Mouse (Mus musculus): ENCODE measurements around the gene Aqp8. TPM values are rescaled to one million over a fixed set of nuclear protein-coding genes. Genes with fewer than 3 reads are reported as not detected.

The Aqp8 gene
- polyA plus RNA-seq, 1 experiment from 2014 or later = 0.68 TPM

DNA sequence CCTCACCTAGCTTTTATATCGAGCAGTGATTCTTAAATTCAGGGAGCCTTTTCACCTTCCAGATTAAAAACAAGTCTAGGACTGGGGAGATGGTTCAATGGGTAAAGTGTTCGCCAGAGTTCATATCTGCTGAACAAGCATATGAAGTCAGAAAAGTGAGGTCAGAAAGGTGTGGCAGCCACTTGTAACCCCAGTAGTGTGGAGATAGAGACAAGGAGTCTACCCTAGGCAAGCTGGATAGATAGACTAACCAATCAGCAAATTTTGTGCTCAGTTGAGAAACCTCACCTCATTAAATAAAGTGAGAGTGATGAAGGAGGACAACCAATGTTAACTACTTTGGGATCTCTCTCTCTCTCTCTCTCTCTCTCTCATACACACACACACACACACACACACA is 11.6 kb upstream of the Aqp8 start:
- Histone ChIP-seq H3K27me3 (ENCODE audit: low read depth, poor library complexity, severe bottlenecking) (no peaks in the 10 kb centered on the region), H3K27ac (no peak overlapping the region), H3K4me1 (no peaks in the 10 kb centered on the region), H3K4me3 (no peak overlapping the region), H3K9me3 (replicated peaks) (no peaks in the 10 kb centered on the region), H3K36me3 (no peaks in the 10 kb centered on the region)
- WGBS = 92% methylated on average over 2 of the region's 2 CpGs
- no peak for DNase-seq (ENCODE audit: low spot score)

- no peak overlapping the region for H3K4me3 ChIP-seq
- H3K9me3 ChIP-seq (replicated peaks) = no peaks in the 10 kb centered on the region
- H3K27me3 ChIP-seq (ENCODE audit: low read depth, poor library complexity, severe bottlenecking) = no peaks in the 10 kb centered on the region
- H3K27ac ChIP-seq = no peak overlapping the region
- WGBS = 61% methylated on average over 6 of the region's 6 CpGs
- H3K4me1 ChIP-seq = no peaks in the 10 kb centered on the region
- DNase-seq (ENCODE audit: low spot score) = no peak
- no peaks in the 10 kb centered on the region for H3K36me3 ChIP-seq
Observed at GRCm38 (mm10) chr7:123452551-123452950, 9.5 kb upstream of the Aqp8 start.

DNA sequence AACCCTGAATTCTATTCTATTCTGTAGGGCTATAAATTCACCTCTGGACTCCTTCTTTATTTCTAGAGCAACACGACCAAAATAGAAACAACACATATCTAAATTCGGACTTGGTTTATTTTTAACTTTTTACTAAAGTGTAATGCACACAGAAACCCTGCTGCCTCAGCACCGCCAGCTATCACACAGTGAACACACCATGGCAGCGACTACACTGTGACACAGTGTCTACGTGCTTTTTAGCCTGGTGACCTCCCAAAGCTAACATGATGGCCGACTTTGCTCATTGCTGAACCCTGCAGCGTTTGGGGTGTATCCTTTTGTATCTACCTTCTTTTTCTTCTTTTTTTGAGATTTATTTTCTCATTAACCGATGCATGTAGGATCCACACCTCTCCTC is 9.0 kb upstream of the Aqp8 start:
- H3K9me3 ChIP-seq (replicated peaks) = no peaks in the 10 kb centered on the region
- no peak for DNase-seq (ENCODE audit: low spot score)
- H3K27ac ChIP-seq = no peak overlapping the region
- H3K4me1 ChIP-seq = no peaks in the 10 kb centered on the region
- H3K27me3 ChIP-seq (ENCODE audit: low read depth, poor library complexity, severe bottlenecking) = no peaks in the 10 kb centered on the region
- 94% methylated on average over 8 of the region's 8 CpGs for WGBS
- no peaks in the 10 kb centered on the region for H3K36me3 ChIP-seq
- H3K4me3 ChIP-seq = no peak overlapping the region

DNA sequence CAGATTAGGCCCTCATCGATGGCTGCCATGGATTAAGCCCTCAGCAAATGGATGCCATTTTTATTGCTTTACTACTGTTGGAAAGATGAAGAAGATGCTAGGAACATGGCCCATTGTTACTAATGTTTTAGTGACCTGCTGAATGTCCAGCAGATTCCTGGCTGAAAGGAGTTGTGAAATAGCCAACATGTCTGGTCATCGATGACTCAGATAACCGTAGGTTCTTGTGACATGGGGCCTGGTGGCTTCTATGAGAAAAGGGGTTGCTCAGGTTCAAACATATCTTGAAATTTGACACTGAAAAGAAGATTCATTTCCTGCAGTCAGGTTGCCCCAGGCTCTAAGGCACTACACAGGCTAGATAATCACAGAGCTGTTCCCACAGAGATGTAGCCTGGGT is 7.0 kb upstream of the Aqp8 start:
- no peak overlapping the region for H3K4me3 ChIP-seq
- H3K27ac ChIP-seq = no peak overlapping the region
- no peaks in the 10 kb centered on the region for H3K36me3 ChIP-seq
- DNase-seq (ENCODE audit: low spot score) = no peak
- H3K9me3 ChIP-seq (replicated peaks) = no peaks in the 10 kb centered on the region
- no peaks in the 10 kb centered on the region for H3K4me1 ChIP-seq
- WGBS = 90% methylated on average over 3 of the region's 3 CpGs
- no peaks in the 10 kb centered on the region for H3K27me3 ChIP-seq (ENCODE audit: low read depth, poor library complexity, severe bottlenecking)

DNA sequence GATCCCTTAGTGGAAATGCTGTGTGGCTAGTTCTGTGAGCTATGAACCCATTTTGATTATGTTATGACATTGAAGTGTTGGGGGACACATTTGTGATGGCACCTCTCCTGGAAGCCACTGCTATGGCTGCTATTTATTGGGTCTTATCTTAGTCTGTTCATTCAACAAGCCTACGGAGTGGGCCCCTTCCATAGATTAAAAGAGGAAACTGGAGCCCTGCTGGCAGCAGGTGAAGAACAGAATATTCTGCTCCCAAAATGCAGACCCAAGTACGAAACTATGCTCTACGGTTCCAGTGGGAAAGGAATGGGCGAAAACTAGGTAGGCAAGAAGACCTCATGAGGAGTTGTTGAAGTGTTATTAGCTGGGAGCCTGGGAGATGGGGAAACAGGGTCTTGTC is 3.8 kb upstream of the Aqp8 start:
- H3K27ac ChIP-seq = no peak overlapping the region
- no peaks in the 10 kb centered on the region for H3K27me3 ChIP-seq (ENCODE audit: low read depth, poor library complexity, severe bottlenecking)
- no peak for DNase-seq (ENCODE audit: low spot score)
- H3K4me3 ChIP-seq = no peak overlapping the region
- 91% methylated on average over 4 of the region's 4 CpGs for WGBS
- no peaks in the 10 kb centered on the region for H3K4me1 ChIP-seq
- no peaks in the 10 kb centered on the region for H3K36me3 ChIP-seq
- no peaks in the 10 kb centered on the region for H3K9me3 ChIP-seq (replicated peaks)

DNA sequence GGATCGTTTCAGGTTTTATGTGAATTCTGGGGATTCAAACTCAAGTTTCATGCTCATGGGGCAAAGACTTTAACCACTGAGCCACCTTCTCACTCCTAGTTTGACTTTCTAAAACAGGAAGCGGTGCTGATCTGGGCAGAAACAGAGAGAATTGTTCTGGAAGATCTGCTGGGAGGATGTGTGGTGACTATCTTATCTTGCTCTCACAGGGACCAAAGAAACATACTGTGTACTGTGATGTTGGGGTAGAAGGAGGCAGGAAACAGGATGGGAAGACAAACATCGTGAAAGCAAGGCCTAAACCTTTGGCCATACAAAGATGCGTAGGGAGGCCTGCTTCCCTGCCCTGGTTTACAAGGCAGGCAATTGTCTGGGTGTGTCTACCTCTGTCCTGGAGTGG is 2.8 kb upstream of the Aqp8 start:
- no peak for DNase-seq (ENCODE audit: low spot score)
- 86% methylated on average over 4 of the region's 4 CpGs for WGBS
- H3K27ac ChIP-seq = no peak overlapping the region
- no peaks in the 10 kb centered on the region for H3K36me3 ChIP-seq
- H3K4me3 ChIP-seq = no peak overlapping the region
- no peaks in the 10 kb centered on the region for H3K4me1 ChIP-seq
- H3K27me3 ChIP-seq (ENCODE audit: low read depth, poor library complexity, severe bottlenecking) = no peaks in the 10 kb centered on the region
- H3K9me3 ChIP-seq (replicated peaks) = no peaks in the 10 kb centered on the region

GRCm38 (mm10) chr7:123461316-123461715 is 775 bp upstream of the Aqp8 start:
- Histone ChIP-seq H3K4me1 (no peaks in the 10 kb centered on the region), H3K27me3 (ENCODE audit: low read depth, poor library complexity, severe bottlenecking) (no peaks in the 10 kb centered on the region), H3K27ac (no peak overlapping the region), H3K9me3 (replicated peaks) (no peaks in the 10 kb centered on the region), H3K36me3 (no peaks in the 10 kb centered on the region), H3K4me3 (no peak overlapping the region)
- whole genome bisulfite sequencing = 89% methylated on average over 4 of the region's 4 CpGs
- no peak for DNase-seq (ENCODE audit: low spot score)

DNA sequence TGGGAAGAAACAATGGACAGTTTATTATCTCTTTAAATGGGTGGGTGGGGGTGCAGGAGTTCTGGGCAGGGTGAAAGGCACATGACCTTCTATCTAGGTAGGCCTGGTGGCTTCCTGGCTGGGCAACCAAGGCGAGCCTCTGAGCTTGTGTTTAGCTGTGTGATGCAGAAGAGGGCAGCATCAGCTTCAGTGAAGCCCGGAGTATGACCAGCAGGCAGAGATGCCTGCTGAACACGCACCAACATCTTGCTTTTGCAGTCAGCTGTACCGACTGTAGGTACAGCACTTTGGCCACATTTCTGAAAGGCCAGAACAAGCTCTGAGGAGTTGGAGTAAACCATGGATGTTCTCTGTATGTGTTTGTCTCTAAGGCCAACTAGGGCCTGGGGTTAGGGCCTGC is 1.5 kb downstream of the Aqp8 start:
- 77% methylated on average over 4 of the region's 4 CpGs for WGBS
- no peak for DNase-seq (ENCODE audit: low spot score)

DNA sequence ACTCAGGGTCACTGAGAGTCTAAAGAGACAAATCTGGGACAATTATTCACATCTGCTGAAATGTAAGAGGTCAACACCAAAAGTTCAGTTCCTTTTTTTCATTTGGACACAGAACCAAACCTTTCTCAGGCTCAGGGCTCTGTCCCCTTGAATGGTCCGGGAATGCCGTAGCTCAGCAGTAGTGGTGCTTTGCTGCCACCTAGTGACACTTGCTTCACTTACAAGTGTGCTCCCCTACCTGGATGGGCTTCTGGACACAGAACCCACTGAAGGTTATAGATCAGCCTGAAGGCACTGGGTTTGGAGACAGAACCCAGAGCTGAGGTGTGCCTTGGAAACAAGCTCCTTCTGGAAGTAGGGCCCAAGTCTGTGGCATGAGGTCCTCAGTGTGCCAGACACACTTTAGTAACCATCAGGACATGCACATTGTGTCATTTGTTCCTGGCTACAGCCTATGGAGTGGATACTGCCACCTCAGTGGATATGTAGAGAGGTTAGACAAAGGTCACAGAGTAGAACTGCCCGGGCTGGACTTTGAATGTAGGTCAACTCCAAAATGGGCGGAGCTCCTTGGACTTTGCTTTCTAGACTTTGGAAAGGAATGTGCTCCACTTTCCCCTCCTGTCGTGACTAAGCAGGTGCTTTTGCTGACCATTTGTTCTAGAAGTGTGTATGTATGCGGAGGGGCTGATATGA is 3.7 kb downstream of the Aqp8 start:
- 36% methylated on average over 6 of the region's 6 CpGs for WGBS
- H3K27me3 ChIP-seq (ENCODE audit: low read depth, poor library complexity, severe bottlenecking) = no peaks in the 10 kb centered on the region
- peak; percentile 82 for DNase-seq (ENCODE audit: low spot score)
- no peak overlapping the region for H3K27ac ChIP-seq
- no peaks in the 10 kb centered on the region for H3K36me3 ChIP-seq
- no peak overlapping the region for H3K4me3 ChIP-seq
- no peaks in the 10 kb centered on the region for H3K9me3 ChIP-seq (replicated peaks)
- no peaks in the 10 kb centered on the region for H3K4me1 ChIP-seq

More for the DNA sequence above, 1.5 kb downstream of the Aqp8 start:
- Histone ChIP-seq H3K27me3 (ENCODE audit: low read depth, poor library complexity, severe bottlenecking) (no peaks in the 10 kb centered on the region), H3K4me3 (no peak overlapping the region), H3K27ac (no peak overlapping the region), H3K36me3 (no peaks in the 10 kb centered on the region), H3K9me3 (replicated peaks) (no peaks in the 10 kb centered on the region), H3K4me1 (no peaks in the 10 kb centered on the region)

DNA sequence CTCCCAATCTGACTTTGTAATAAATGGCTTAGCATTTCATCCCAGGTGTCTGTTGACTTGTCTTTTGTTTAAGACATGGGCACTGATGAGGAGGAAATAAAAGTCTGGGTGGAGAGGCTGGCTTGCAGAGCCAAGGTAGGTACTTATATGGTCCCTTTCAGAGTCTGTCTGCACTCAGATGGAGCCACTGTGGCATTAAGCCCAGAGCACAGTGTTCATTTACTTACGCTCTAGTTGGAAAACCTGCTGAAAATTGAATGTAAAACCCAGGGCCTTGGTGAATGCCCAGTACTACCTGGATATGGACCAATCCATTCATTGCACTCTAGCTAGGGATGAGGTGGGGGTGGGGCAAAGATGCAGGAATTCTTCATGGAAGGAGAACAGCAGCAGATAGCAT is 5.9 kb downstream of the Aqp8 start:
- Histone ChIP-seq H3K9me3 (replicated peaks) (no peaks in the 10 kb centered on the region), H3K27me3 (ENCODE audit: low read depth, poor library complexity, severe bottlenecking) (no peaks in the 10 kb centered on the region), H3K27ac (no peak overlapping the region), H3K4me1 (no peaks in the 10 kb centered on the region), H3K4me3 (no peak overlapping the region), H3K36me3 (no peaks in the 10 kb centered on the region)
- DNase-seq (ENCODE audit: low spot score) = no peak
- WGBS = 100% methylated on average over 1 of the region's 1 CpGs

DNA sequence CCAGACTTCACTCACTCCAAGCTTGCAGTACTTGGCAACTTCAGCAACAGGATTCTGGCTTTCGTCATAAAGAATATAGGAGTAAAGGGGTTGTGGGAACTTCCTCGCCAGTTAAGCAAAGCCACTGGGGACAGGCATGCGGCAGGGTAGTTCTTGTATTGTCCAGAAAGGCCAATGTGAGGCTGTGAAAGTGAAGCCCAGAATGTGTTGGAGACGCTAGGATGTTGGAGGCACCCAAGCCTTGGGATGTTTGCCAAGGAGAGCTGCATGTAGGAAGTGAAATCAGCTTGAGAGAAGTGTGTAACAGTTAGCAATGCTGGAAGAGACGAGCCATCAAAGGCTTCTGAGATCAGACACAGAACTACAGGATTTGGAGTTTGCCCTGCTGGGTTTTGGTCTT is 25.6 kb downstream of the Aqp8 start:
- no peaks in the 10 kb centered on the region for H3K4me1 ChIP-seq
- WGBS = 88% methylated on average over 5 of the region's 5 CpGs
- H3K36me3 ChIP-seq = no peaks in the 10 kb centered on the region
- H3K9me3 ChIP-seq (replicated peaks) = no peaks in the 10 kb centered on the region
- no peak overlapping the region for H3K27ac ChIP-seq
- DNase-seq (ENCODE audit: low spot score) = no peak
- no peak overlapping the region for H3K4me3 ChIP-seq
- H3K27me3 ChIP-seq (ENCODE audit: low read depth, poor library complexity, severe bottlenecking) = no peaks in the 10 kb centered on the region

DNA sequence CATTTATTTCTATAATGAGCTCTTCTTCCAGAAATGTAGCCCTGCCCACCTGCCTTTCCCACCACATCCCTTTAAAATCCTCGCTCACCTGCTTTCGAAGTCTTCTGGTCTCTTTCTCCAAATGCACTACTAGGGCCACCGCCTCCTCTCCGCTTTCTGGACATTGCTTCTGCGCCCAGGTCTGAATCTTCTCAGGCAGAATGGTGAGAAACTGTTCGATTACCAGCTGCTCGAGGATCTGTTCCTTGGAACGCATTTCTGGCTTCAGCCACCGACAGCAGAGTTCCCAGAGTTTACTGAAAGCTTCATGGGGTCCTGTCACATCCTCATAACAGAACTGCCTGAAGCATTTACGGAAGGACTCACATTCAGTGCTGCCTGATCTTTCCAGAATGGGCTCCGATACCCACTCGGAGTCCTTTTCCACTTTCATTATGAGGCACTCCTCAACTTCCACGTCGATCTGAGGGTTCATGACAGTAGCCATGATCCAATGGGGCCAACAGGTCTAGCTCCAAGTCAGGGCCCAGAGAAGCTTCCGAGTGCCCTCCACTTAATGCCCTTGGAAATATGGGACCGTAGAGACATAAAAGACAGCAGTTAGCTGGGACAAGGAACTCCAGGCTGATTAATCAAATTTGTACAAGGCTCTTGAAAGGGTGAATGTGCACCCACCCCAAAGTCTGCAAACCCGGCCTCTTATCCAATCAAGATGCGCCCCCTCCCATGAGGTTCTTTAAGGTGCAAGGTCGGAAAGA is 37.6 kb downstream of the Aqp8 start:
- Histone ChIP-seq H3K27me3 (ENCODE audit: low read depth, poor library complexity, severe bottlenecking) (peaks cover 18% of the 10 kb centered on the region), H3K4me1 (peaks cover 18% of the 10 kb centered on the region), H3K9me3 (replicated peaks) (no peaks in the 10 kb centered on the region), H3K4me3 (peak overlapping the region; percentile 79), H3K36me3 (no peaks in the 10 kb centered on the region), H3K27ac (peak overlapping the region; percentile 85)
- DNase-seq (ENCODE audit: low spot score) = peak; percentile 31
- WGBS = 49% methylated on average over 19 of the region's 19 CpGs

- peak; percentile 87 for DNase-seq (ENCODE audit: low spot score)
- H3K36me3 ChIP-seq = no peaks in the 10 kb centered on the region
- H3K27ac ChIP-seq = peak within 1 kb of the TSS; percentile 85
- no peaks in the 10 kb centered on the region for H3K9me3 ChIP-seq (replicated peaks)
- 2% methylated on average over 71 of the region's 71 CpGs for WGBS
- H3K4me1 ChIP-seq = peaks cover 18% of the 10 kb centered on the region
- H3K4me3 ChIP-seq = peak within 1 kb of the TSS; percentile 79
- H3K27me3 ChIP-seq (ENCODE audit: low read depth, poor library complexity, severe bottlenecking) = peaks cover 18% of the 10 kb centered on the region
Observed at GRCm38 (mm10) chr7:123500239-123501219, 38.4 kb downstream of the Aqp8 start, which contains the start of gene Zkscan2. TSS of gene Zkscan2 (minus strand) at chr7:123500449.
